Mouse (Mus musculus) limb, embryonic 15.5 days (tissue): Measurements from ENCODE around the gene Rtn4rl2. TPM values are rescaled to one million over a fixed set of nuclear protein-coding genes. Genes with fewer than 3 reads are reported as not detected.

Source experiments
- ATAC-seq: fragments of 200-750 bp; cut with Nextera tagmentation; 2 replicates; pipeline ENCODE4 v1.8.0; 2017; ENCODE audit warnings: low read depth, moderate TSS enrichment; ENCODE audit not compliant: insufficient number of reproducible peaks, low FRiP score, low TSS enrichment
- H3K27ac ChIP-seq: fragments of 300-500 bp; sonication (generic); 2 replicates; pipeline ENCODE4 v1.5.1; 2015; ENCODE audit warnings: moderate library complexity, mild to moderate bottlenecking, inconsistent platforms
- H3K27me3 ChIP-seq: fragments of 300-500 bp; sonication (generic); 2 replicates; pipeline ENCODE4 v1.6.1; 2015; ENCODE audit warnings: inconsistent platforms
- H3K36me3 ChIP-seq: fragments of 300-500 bp; sonication (generic); 2 replicates; pipeline ENCODE4 v1.6.1; 2015; ENCODE audit warnings: inconsistent platforms
- H3K4me1 ChIP-seq: fragments of 300-500 bp; sonication (generic); 2 replicates; pipeline ENCODE4 v1.6.1; 2015; ENCODE audit warnings: inconsistent platforms
- H3K4me2 ChIP-seq: fragments of 300-500 bp; sonication (generic); 2 replicates; pipeline ENCODE4 v1.6.1; 2015; ENCODE audit warnings: mild to moderate bottlenecking, inconsistent platforms
- H3K4me3 ChIP-seq: fragments of 300-500 bp; sonication (generic); 2 replicates; pipeline ENCODE4 v1.5.1; 2015; ENCODE audit warnings: mild to moderate bottlenecking, inconsistent platforms
- H3K9ac ChIP-seq: fragments of 300-500 bp; sonication (generic); 2 replicates; pipeline ENCODE4 v1.6.1; 2015; ENCODE audit warnings: inconsistent platforms
- H3K9me3 ChIP-seq: fragments of 300-500 bp; sonication (generic); 2 replicates; pipeline ENCODE4 v1.6.1; 2016; ENCODE audit warnings: inconsistent platforms
- WGBS: fragments of 180-500 bp; shearing (Covaris S2); methylation state at CpG from one replicate; pipeline ENCODE4 v1.1.7; 2015; 5-methylcytosine and 5-hydroxymethylcytosine counted together
- polyA plus RNA-seq: library from polyadenylated mRNA; unstranded; fragments of >200 nt; fragmentation: Nextera tagmentation; extraction: Ambion mirVana; gene quantifications from 2 replicates; pipeline ENCODE4 v1.2.1, GENCODE M21; 2015

Gene Rtn4rl2
- polyA plus RNA-seq, 1 experiment from 2014 or later, result 0.96 TPM

DNA sequence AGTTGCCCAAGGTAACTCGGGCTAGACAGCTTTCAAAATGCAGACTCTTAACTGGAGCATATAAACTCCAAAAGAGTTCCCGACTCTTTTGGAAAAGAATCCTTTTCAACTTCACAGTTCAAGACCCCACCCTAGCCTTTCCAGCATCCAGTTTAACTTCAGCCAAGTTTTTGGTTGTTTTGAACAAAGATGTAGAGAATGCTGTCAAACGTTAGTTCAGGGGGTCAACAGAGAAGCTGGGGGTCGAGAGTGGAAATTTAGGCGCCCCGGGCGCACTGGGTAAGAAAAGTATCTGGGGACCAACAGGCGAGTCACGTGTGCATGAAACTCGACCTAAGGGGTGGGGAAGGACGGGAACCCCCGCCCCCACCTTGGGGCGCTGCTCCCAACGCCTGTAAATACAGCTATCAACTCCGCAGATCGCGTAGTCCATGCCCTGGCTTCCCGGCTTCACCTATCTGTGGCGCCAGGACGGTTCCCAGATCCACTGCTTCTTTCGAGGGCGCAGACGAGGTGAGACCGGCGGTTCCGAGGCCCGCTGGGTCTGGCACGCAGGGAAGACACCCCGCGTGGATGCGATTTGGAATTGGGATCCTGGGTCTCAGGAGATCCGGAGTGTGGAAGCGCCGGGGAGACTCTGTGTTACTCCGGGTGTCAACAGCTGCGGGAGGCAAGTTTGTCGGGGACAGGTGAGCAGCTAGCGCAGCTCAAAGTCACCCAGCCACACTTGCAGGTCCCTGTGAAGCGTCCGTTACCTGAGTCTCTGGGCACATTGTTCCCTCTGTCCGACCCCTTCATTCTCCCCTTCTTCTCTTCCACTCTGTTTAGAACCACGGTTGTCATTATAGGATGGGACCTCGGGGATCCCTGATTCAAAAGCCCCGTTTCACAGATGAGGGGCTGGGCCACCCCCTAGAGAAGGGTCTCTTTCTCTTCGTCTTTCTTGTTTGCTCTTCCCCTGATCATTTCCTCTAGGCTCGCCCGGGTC is 47.2 kb downstream of the Rtn4rl2 start:
- H3K36me3 ChIP-seq, result 0 out of 2 replicates have a peak, but pooled peaks cover 4% of the 10 kb centered on the region
- H3K9me3 ChIP-seq, result no peaks in the 10 kb centered on the region
- H3K9ac ChIP-seq, result peak overlapping the region; percentile 59
- peak overlapping the region; percentile 90 for H3K4me2 ChIP-seq
- no peak for ATAC-seq
- H3K27me3 ChIP-seq, result peaks cover 3% of the 10 kb centered on the region; the same call in 1 of the 2 replicates
- WGBS, result under 1% methylated on average over 47 of the region's 47 CpGs
- H3K4me1 ChIP-seq, result peaks cover 34% of the 10 kb centered on the region
- peak overlapping the region; percentile 66 for H3K4me3 ChIP-seq
- peak overlapping the region; percentile 86 for H3K27ac ChIP-seq

DNA sequence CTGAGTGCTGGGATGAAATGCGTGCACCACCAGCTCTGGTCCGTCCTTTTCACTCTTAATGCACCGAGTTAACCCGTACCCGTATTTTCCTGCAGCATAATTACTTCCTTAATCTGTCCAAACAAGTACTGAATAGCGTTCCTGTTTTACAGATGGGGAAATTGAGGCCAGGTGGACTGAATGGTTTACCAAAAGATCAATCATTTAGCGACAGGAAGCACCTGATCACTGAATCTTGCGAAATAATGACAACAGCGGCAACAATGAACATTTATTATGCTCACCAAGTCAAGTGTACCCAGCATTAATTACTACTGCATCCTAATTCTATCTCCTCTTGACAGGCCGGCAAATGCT is 47.9 kb downstream of the Rtn4rl2 start, which contains the start of gene Slc43a1:
Gene Slc43a1 (plus strand): TSS at position 258 of the 357 bp plus-strand sequence.
- Histone ChIP-seq H3K9ac (peak within 1 kb of the TSS; percentile 59), H3K27ac (peak within 1 kb of the TSS; percentile 86), H3K27me3 (peaks cover 3% of the 10 kb centered on the region; the same call in 1 of the 2 replicates), H3K9me3 (no peaks in the 10 kb centered on the region), H3K4me2 (peak within 1 kb of the TSS; percentile 90), H3K36me3 (no peaks in the 10 kb centered on the region), H3K4me3 (peak within 1 kb of the TSS; percentile 66), H3K4me1 (peaks cover 34% of the 10 kb centered on the region)
- ATAC-seq, result no peak
- 16% methylated on average over 10 of the region's 10 CpGs for WGBS

DNA sequence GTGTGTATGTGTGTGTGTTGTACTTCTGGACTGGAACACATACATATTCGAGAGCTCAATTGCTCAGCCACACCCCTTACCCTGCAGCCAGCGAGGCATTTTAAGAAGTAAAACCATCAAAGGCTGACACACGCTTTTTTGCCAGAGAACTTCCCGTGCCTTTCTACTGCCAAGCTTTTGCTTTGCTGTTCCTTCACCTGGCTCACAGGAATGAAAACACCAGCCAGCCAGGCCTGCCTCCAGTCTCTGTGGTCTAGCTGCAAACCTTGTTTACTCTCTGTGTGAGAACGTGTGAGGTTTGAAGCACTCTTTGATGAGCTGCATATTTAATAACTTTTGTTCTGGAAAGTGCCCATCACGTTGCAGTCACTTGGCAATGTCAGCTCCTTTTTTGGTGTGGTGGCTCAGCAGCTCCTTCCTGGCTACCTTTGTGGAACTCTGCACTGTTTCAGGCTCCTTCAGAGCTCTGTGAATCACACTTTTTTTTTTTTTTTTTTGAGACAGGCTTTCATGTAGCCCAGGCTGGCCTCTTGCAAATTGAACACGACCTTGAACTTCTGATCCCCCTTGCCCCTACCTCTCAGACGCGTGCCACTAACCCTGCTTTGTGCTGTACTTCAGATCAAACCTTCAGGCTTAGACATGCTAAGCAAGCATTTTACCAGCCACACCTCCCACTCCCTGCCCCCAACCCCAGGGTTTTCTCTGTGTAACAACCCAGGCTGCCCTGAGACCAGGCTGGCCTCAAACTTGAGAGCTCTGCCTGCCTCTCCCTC is 48.5 kb downstream of the Rtn4rl2 start:
- Histone ChIP-seq H3K9me3 (no peaks in the 10 kb centered on the region), H3K36me3 (no peaks in the 10 kb centered on the region), H3K27ac (0 out of 2 replicates have a peak overlapping the region, but pooled peaks have one; percentile 18), H3K27me3 (peaks cover 3% of the 10 kb centered on the region; the same call in 1 of the 2 replicates), H3K4me3 (no peak overlapping the region), H3K4me2 (no peak overlapping the region; the same call in 1 of the 2 replicates), H3K4me1 (peaks cover 34% of the 10 kb centered on the region), H3K9ac (no peak overlapping the region)
- WGBS, result 18% methylated on average over 9 of the region's 9 CpGs
- ATAC-seq, result no peak

DNA sequence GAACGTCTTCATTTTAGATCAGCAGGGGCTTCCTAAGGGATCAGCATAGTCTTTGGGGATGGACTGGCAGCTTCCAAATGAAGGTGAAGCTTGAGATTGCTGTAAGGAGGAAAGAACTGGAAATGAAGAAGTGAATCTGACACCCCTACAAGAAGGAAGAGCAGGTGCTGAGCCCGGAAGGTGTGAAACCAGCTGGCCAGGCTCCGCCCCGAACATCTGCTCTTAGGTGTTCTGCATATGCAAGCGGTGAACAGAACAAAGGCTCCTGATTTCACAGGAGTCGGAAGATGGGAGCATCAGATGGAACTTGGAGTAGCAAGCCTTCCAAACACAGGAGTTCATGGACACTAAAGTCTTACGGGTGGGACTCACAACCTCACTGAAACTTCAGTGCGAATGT is 49.4 kb downstream of the Rtn4rl2 start:
- no peak overlapping the region for H3K4me2 ChIP-seq
- WGBS, result 47% methylated on average over 8 of the region's 8 CpGs

DNA sequence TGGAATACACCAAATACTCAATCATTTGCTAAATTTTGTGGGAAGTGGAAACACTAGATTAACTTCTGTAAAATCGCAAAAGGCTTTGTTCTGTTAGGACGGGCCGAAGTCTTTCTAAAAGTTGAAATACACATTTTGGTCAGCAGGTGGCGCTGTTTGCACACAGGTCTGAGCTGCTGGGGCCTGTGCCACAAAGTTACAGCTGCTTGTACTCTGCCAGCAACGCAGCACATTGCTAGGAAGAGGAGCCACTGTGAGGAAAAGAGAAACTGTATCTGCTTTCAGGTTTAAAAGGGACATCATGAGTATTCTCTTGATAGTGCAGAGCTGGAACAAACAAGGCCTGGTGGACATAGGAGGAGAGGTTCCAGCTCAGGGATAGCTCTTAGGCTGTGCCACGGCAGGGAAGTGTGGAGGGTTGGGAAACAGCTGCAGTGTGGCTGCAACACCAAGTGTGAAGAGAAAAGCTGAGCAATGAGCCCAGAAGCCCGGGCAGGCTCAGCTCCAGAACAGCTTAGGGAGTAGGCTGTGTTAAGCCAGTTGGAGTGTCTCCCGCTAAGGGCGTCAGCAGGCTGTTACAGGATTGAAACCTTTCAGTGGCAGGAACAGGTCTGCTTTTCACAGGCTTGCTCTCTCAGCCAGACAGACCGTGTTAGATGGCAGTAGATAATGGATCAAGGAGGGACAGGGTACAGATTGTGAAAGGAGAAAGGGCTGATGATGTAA is 54.7 kb downstream of the Rtn4rl2 start:
- Histone ChIP-seq H3K4me2 (peak overlapping the region; percentile 19; the same call in 1 of the 2 replicates), H3K27ac (peak overlapping the region; percentile 81), H3K9ac (no peak overlapping the region), H3K36me3 (peaks cover 12% of the 10 kb centered on the region; the same call in 1 of the 2 replicates), H3K27me3 (no peaks in the 10 kb centered on the region), H3K4me3 (no peak overlapping the region), H3K9me3 (no peaks in the 10 kb centered on the region), H3K4me1 (peaks cover 11% of the 10 kb centered on the region)
- 24% methylated on average over 10 of the region's 10 CpGs for WGBS
- ATAC-seq, result peak; percentile 70

More for the DNA sequence above, 49.4 kb downstream of the Rtn4rl2 start:
- ATAC-seq, result no peak
- Histone ChIP-seq H3K36me3 (no peaks in the 10 kb centered on the region), H3K27me3 (peaks cover 3% of the 10 kb centered on the region; the same call in 1 of the 2 replicates), H3K4me1 (peaks cover 34% of the 10 kb centered on the region), H3K4me3 (no peak overlapping the region), H3K9me3 (no peaks in the 10 kb centered on the region), H3K27ac (no peak overlapping the region), H3K9ac (no peak overlapping the region)

DNA sequence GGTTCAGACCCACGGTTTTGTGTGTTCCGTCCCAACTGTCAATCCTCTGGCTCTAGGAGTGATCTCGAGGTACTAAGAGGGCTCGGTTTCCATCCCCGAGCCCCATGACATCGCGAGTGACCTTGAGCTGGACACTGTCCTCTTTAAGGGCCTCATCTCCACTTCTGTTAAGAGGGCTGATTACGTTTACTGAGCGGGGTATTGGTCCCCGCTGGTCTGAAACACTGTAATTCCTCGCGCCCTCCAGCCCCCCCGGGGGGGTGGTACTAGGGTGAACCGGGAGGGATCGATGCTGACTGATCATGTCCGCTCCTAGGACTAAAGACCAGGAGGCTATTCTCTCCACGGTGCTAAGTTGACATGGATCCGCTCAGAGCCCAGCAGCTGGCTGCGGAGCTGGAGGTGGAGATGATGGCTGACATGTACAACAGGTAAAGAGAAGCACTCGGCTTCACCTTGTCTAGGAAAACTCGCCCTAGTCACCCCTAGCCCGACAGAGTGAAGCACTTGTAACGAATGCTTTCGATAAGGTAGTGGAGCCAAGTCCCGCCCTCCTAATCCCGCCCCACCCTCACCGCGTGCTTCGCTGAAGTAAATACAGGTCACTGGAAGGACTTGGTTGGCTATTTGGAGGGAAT is 59.1 kb downstream of the Rtn4rl2 start:
- peak overlapping the region; percentile 83 for H3K4me3 ChIP-seq
- no peak overlapping the region for H3K27ac ChIP-seq
- ATAC-seq, result no peak
- no peaks in the 10 kb centered on the region for H3K9me3 ChIP-seq
- no peaks in the 10 kb centered on the region for H3K27me3 ChIP-seq
- WGBS, result under 1% methylated on average over 29 of the region's 29 CpGs
- peak overlapping the region; percentile 87 for H3K4me2 ChIP-seq
- peaks cover 12% of the 10 kb centered on the region; the same call in 1 of the 2 replicates for H3K36me3 ChIP-seq
- H3K9ac ChIP-seq, result peak overlapping the region; percentile 50
- H3K4me1 ChIP-seq, result peaks cover 15% of the 10 kb centered on the region

DNA sequence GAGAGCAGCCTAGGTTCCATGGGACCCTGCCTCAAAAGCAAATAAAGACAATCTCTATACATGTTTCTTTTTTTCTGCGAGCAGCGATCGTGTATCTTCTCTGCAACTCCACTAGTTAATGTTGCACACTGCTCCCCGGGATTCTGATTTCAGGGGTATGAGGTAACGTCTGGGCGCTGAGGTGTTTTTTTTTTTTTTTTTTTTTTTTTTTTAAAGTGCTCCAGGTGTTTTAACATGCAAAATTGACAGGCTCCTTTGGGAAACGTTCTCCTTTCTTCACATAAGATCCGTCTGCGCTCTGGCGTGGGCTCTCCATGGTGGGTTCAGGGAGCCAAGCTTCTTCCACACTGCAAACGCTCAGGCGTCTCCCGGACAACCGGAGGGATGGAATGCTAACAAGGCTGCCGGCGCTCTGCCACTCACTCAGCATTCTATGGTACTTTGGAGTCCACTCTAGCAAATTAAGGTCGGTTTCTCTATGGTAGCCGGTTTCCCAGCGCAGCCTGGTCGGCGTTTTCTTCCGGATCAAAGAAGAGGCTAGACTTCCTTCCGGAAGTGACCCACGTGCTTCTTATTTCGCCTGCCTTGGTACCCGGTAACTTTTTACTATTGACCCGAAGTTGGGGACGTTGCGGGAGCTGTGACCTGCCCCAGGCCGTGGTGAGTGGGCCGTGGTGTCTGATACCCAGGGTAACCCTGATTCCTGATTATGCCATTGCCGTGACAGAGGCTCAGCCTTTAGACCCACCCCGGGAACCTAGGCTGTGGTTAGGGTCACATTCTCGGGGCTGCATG is 59.8 kb downstream of the Rtn4rl2 start, which contains the start of gene Timm10:
Gene Timm10 (plus strand): TSS at position 510 of the 795 bp plus-strand sequence.
- H3K9me3 ChIP-seq, result no peaks in the 10 kb centered on the region
- H3K4me3 ChIP-seq, result peak within 1 kb of the TSS; percentile 83
- peaks cover 10% of the 10 kb centered on the region for H3K4me1 ChIP-seq
- H3K9ac ChIP-seq, result peak within 1 kb of the TSS; percentile 50
- under 1% methylated on average over 34 of the region's 34 CpGs for WGBS
- H3K4me2 ChIP-seq, result peak within 1 kb of the TSS; percentile 87
- H3K36me3 ChIP-seq, result peaks cover 12% of the 10 kb centered on the region; the same call in 1 of the 2 replicates
- peak; percentile 86 for ATAC-seq
- no peaks in the 10 kb centered on the region for H3K27me3 ChIP-seq
- H3K27ac ChIP-seq, result peak within 1 kb of the TSS; percentile 65; the same call in 1 of the 2 replicates

DNA sequence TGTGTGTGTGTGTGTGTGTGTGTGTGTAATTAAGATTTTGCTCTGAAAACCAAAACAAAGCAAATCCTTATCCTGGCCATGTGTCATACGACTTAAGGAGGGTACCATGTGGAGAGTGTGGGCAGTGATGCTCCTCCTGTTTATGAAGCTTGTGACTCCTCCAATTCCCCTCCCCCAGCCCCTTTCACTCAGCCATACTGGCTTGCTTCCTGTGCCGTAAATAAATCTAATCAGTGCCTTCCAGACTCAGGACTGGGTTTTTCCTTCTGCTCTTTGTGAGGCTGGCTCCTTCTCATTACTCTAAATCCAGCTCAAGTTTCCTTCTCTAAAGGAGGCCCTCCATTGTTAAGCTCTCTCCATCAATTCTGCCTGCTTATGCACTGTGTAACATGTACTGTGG is 63.3 kb downstream of the Rtn4rl2 start:
- no peak overlapping the region for H3K9ac ChIP-seq
- no peaks in the 10 kb centered on the region for H3K9me3 ChIP-seq
- peaks cover 10% of the 10 kb centered on the region for H3K4me1 ChIP-seq
- 34% methylated on average over 2 of the region's 2 CpGs for WGBS
- no peaks in the 10 kb centered on the region for H3K36me3 ChIP-seq
- no peak for ATAC-seq
- H3K4me3 ChIP-seq, result no peak overlapping the region
- no peaks in the 10 kb centered on the region for H3K27me3 ChIP-seq
- no peak overlapping the region for H3K4me2 ChIP-seq
- H3K27ac ChIP-seq, result no peak overlapping the region

DNA sequence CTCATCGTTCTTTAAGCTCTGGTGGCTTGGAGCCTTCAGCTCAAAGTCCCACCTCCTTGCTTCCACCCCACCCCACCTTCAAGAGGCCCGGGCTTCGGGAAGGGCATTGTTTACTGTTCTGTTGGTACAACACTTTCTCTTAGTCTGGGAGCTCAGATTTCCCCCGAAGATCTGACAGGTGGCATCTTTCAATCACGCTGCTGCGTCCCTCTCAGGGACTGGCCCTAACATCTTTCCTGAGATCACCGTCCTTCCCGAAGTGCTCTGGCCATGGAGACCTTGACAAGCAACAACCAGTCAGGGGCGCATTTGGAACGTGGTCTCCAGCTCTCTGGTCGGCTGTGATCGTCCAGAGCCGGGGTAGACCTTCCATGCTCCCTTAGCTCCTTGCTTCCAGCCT is 64.0 kb downstream of the Rtn4rl2 start, which contains the start of gene Smtnl1:
Gene Smtnl1 (minus strand): TSS at position 101 of the 400 bp plus-strand sequence.
- Histone ChIP-seq H3K36me3 (no peaks in the 10 kb centered on the region), H3K9ac (no peak within 1 kb of the TSS), H3K27ac (no peak within 1 kb of the TSS), H3K4me1 (peaks cover 7% of the 10 kb centered on the region), H3K9me3 (no peaks in the 10 kb centered on the region), H3K27me3 (no peaks in the 10 kb centered on the region), H3K4me2 (no peak within 1 kb of the TSS), H3K4me3 (no peak within 1 kb of the TSS)
- ATAC-seq, result no peak
- WGBS, result 60% methylated on average over 13 of the region's 13 CpGs
